Mouse (Mus musculus): ENCODE measurements around the gene Igf2bp3. TPM values are rescaled to one million over a fixed set of nuclear protein-coding genes. Genes with fewer than 3 reads are reported as not detected.

Igf2bp3 gene
- polyA plus RNA-seq, 1 experiment from 2014 or later = 127 TPM

DNA sequence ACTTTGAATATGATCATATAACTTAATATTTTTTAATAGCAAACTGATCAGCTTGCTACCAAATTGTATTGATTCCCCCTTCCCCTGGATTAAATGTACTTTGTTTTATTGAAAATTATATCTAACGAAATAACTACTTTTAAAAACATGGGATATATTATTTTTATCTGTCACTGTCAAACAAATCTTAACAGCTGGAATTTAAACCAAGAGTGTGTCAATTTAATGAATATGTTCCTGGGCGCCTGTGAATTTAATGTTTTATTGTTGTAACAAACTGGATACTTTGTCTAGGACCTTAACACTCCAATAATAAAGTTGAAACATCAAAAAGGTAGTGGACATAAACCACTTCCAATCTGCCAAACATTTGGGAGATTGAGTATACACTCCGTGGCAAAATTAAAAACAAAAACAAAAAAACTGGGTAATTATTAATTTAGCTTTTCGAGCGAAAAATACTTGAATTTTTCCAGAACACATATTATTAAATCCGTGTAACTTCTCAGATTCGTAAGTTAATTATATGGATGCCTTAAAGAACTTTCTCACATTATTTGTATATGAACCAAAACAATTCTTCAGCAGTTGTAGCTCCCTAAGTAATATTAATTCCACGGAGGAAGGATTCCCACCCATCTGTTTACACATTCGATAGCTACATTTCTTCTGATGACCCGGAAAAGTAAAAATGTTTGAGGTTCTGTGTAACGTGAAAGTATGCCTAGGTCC, 2.2 kb upstream of the Igf2bp3 start:
- Histone ChIP-seq H3K36me3 (no peaks in the 10 kb centered on the region), H3K27me3 (ENCODE audit: insufficient read depth, poor library complexity, severe bottlenecking) (no peaks in the 10 kb centered on the region), H3K27ac (peak overlapping the region; percentile 100), H3K4me3 (peak overlapping the region; percentile 100), H3K9me3 (no peaks in the 10 kb centered on the region), H3K4me1 (replicated peaks) (peaks cover 32% of the 10 kb centered on the region)
- WGBS = 1% methylated on average over 11 of the region's 11 CpGs
- DNase-seq (ENCODE audit: low spot score) = no peak

DNA sequence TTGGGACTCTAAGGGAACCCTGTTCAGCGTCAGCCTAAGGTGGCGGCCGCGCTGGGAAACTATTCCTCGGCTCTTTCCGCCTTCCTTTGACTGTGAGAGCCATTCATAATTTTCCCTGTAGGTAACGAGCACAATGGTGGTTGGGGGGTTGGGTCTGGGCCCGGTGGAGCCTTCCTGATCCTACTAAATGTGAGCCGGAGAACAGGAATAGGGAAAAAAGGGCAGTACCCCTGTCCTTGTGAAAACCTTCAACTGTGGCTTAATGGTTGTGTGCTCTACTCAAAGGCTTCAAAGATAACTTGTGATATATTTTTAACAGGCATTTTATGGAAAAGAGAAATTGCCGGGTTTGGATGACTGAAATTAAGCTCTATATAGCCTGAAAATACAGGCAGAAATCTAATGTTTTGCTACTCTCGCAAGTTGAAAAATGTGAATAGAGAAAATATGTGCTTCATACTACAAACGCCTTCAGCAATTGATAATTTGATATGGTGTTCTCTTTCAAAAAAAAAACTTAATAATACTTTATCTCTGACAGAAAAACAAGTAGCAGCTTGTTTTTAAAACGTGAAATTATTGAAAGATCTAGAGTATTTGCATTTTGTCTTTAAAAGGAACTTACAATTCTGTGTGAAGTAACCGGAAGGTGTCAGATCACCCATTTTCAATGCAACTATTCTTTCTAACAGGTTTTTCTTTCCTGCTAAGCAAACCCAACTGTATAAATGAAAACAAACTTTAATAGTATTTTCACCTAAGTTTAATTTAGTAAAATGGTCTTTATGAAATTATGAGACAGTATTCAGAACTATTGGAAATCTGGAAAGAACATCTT, 1.2 kb upstream of the Igf2bp3 start:
- no peaks in the 10 kb centered on the region; the same call in 1 of the 2 replicates for H3K36me3 ChIP-seq
- peak overlapping the region; percentile 100 for H3K27ac ChIP-seq
- WGBS = 1% methylated on average over 14 of the region's 14 CpGs
- peak overlapping the region; percentile 100 for H3K4me3 ChIP-seq
- H3K4me1 ChIP-seq (replicated peaks) = peaks cover 35% of the 10 kb centered on the region
- no peaks in the 10 kb centered on the region for H3K9me3 ChIP-seq
- no peak for DNase-seq (ENCODE audit: low spot score)
- no peaks in the 10 kb centered on the region for H3K27me3 ChIP-seq (ENCODE audit: insufficient read depth, poor library complexity, severe bottlenecking)

DNA sequence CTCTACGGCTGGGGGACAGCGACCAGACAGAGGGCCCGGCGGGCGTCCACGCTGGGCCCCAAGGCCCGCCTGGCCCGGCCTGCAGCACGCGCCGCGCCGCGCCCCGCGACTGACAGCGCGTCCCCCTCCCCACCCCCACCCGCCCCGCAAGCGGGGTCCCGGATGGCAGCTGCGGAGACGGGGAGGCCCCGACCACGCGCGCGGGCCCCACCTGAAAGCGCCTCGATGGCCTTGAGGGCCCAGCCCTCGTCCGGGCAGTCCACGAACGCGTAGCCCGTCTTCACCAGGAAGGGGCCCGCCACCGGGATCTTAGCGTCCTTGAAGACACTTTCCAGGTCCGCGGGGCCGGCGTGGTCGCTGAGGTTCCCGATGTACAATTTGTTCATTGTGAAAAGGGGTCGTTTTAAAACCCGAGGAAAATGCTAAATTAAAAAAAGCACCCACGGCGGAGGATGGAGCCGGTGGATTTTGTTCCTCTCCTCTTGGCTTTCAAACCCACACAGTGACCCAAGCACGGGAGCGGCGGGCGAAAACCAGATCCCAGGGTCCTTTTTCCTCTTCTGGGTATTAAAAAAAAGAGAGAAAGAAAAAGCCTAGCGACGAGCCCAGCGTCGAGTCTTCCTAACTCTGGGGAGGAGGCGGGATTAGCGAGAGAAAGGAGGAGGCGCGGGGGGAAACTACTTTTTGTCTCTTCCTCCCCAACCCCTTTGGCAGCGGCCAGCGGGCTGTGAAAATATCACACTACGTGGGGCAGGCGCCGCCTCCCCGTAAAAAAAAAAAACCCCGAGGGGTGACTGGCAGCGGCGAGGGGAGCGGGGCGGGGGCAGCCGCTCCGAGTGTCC, 450 bp downstream of the Igf2bp3 start:
- Histone ChIP-seq H3K27me3 (ENCODE audit: insufficient read depth, poor library complexity, severe bottlenecking) (no peaks in the 10 kb centered on the region), H3K4me1 (replicated peaks) (peaks cover 44% of the 10 kb centered on the region), H3K9me3 (no peaks in the 10 kb centered on the region), H3K36me3 (peaks cover 5% of the 10 kb centered on the region), H3K4me3 (peak overlapping the region; percentile 100), H3K27ac (peak overlapping the region; percentile 100)
- peak; percentile 90 for DNase-seq (ENCODE audit: low spot score)
- WGBS = under 1% methylated on average over 75 of the region's 76 CpGs

DNA sequence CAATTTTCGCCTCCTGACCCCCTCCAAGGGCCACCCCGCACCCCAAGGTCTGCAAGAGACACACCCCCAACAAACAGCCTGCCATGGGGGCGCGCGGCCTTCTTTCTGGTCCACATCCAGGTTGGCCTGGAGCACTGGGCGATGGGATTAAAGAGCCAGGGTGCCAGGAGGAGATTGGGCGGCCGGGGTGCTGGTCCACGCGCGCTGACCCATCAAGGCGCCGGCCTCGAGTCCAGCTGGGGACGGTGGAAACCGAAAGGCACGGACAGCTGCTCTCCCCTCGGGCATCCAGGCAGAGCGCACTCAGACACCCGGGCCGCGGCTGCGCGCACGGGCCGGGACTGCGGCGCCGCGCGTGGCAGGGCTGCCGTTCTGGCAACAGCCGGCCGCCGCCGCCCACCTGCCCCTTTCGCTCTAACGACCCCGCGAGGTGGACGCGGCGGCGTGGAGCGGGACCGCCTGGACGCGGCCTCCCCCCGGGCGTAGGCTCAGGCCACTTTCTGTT, 1.1 kb downstream of the Igf2bp3 start:
- H3K27ac ChIP-seq = peak overlapping the region; percentile 100
- peaks cover 50% of the 10 kb centered on the region for H3K4me1 ChIP-seq (replicated peaks)
- peak; percentile 56 for DNase-seq (ENCODE audit: low spot score)
- peak overlapping the region; percentile 100 for H3K4me3 ChIP-seq
- H3K36me3 ChIP-seq = peaks cover 12% of the 10 kb centered on the region
- no peaks in the 10 kb centered on the region for H3K9me3 ChIP-seq
- no peaks in the 10 kb centered on the region for H3K27me3 ChIP-seq (ENCODE audit: insufficient read depth, poor library complexity, severe bottlenecking)
- WGBS = under 1% methylated on average over 50 of the region's 50 CpGs

DNA sequence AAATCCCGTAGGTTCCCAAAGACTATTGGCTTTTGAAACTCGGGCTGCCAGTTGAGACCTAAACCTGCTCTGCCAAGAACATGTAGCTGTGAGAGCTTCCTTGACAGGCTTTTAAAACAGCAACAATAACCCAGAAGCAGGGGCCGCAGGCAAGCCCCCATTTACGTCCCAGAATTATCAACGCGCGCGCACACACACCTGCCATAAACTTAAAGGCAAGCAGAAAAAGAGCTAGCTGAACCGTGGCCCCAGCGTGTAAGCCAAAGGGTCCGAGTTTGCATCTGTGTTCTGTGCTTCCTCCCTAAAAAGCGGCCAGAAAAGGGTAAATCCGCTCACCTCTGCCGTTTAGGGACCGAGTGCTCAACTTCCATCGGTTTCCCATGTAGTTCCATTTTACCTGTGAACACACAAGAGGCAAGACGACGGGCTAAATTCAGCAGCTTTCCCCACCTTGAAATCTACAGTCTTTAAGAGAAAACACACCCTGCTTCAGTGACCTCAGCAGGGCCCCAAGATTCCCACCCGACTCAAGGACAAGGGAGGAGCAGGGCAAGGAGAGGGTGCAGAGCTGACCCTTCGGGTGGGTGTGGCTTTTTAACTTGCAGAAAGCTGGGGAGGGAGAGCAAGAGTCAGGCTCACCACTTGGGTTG, 1.7 kb downstream of the Igf2bp3 start:
- 4% methylated on average over 20 of the region's 20 CpGs for WGBS
- no peaks in the 10 kb centered on the region for H3K27me3 ChIP-seq (ENCODE audit: insufficient read depth, poor library complexity, severe bottlenecking)
- DNase-seq (ENCODE audit: low spot score) = peak; percentile 30
- H3K9me3 ChIP-seq = no peaks in the 10 kb centered on the region
- H3K4me3 ChIP-seq = peak overlapping the region; percentile 100
- peak overlapping the region; percentile 100 for H3K27ac ChIP-seq
- peaks cover 55% of the 10 kb centered on the region for H3K4me1 ChIP-seq (replicated peaks)
- H3K36me3 ChIP-seq = peaks cover 17% of the 10 kb centered on the region

GRCm38 (mm10) chr6:49212141-49212540, 2.6 kb downstream of the Igf2bp3 start:
- DNase-seq (ENCODE audit: low spot score) = no peak

DNA sequence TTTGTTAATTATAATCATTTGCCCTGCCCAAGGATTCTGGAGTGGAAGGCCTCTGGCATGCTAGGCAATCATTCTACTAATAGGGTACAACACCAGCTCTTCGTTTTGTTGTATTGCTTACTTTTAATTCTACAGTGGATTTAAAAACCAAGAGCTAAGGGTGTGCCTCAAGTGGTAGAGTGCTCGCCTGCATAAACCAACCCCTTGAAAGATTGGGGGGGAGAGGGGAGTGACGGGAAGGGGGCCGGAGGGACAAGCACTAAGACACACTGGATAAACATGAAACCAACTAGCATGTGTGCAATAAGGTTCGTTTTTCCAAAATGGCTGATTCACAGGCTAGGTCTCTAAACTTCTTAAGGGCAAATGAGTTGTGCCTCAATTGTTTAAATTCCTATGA, 3.2 kb downstream of the Igf2bp3 start:
- Histone ChIP-seq H3K36me3 (peaks cover 30% of the 10 kb centered on the region), H3K4me1 (replicated peaks) (peaks cover 52% of the 10 kb centered on the region), H3K27ac (peak overlapping the region; percentile 50; the same call in 1 of the 2 replicates), H3K9me3 (no peaks in the 10 kb centered on the region), H3K4me3 (peak overlapping the region; percentile 100), H3K27me3 (ENCODE audit: insufficient read depth, poor library complexity, severe bottlenecking) (no peaks in the 10 kb centered on the region)
- DNase-seq (ENCODE audit: low spot score) = no peak
- 29% methylated on average over 5 of the region's 5 CpGs for WGBS

More at GRCm38 (mm10) chr6:49212141-49212540, 2.6 kb downstream of the Igf2bp3 start:
- no peaks in the 10 kb centered on the region for H3K9me3 ChIP-seq
- 7% methylated on average over 4 of the region's 4 CpGs for WGBS
- H3K4me3 ChIP-seq = peak overlapping the region; percentile 100
- no peaks in the 10 kb centered on the region for H3K27me3 ChIP-seq (ENCODE audit: insufficient read depth, poor library complexity, severe bottlenecking)
- H3K36me3 ChIP-seq = peaks cover 25% of the 10 kb centered on the region
- peak overlapping the region; percentile 100; the same call in 1 of the 2 replicates for H3K27ac ChIP-seq
- H3K4me1 ChIP-seq (replicated peaks) = peaks cover 55% of the 10 kb centered on the region

GRCm38 (mm10) chr6:49209881-49210854, 4.6 kb downstream of the Igf2bp3 start:
- 10% methylated on average over 14 of the region's 14 CpGs for WGBS
- DNase-seq (ENCODE audit: low spot score) = peak; percentile 75
- Histone ChIP-seq H3K27ac (peak overlapping the region; percentile 66), H3K36me3 (peaks cover 44% of the 10 kb centered on the region), H3K27me3 (ENCODE audit: insufficient read depth, poor library complexity, severe bottlenecking) (no peaks in the 10 kb centered on the region), H3K4me3 (peak overlapping the region; percentile 100), H3K9me3 (no peaks in the 10 kb centered on the region), H3K4me1 (replicated peaks) (peaks cover 49% of the 10 kb centered on the region)

DNA sequence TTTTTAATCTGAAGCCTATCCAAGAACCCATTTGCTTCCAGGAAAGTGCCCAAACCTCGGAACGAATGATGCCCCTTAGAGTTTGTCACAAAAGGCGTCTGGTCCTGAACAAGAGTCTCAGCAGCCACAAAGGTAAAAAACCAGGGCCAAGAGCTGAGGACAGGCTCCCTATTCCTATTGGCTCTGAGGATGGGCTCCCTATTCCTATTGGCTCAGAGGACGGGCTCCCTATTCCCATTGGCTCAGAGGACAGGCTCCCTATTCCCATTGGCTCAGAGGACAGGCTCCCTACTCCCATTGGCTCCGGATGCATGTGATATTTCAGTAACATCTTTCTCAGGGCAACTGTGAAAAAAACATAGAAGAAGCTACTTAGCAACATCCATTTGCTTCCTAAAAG, 5.8 kb downstream of the Igf2bp3 start:
- no peaks in the 10 kb centered on the region for H3K9me3 ChIP-seq

GRCm38 (mm10) chr6:49208297-49208930, 6.3 kb downstream of the Igf2bp3 start:
- peaks cover 62% of the 10 kb centered on the region for H3K36me3 ChIP-seq
- peaks cover 49% of the 10 kb centered on the region for H3K4me1 ChIP-seq (replicated peaks)
- DNase-seq (ENCODE audit: low spot score) = no peak
- no peak overlapping the region for H3K4me3 ChIP-seq
- no peak overlapping the region for H3K27ac ChIP-seq
- H3K27me3 ChIP-seq (ENCODE audit: insufficient read depth, poor library complexity, severe bottlenecking) = no peaks in the 10 kb centered on the region
- WGBS = 88% methylated on average over 8 of the region's 8 CpGs
- H3K9me3 ChIP-seq = no peaks in the 10 kb centered on the region

More for the DNA sequence above, 5.8 kb downstream of the Igf2bp3 start:
- WGBS = 88% methylated on average over 5 of the region's 5 CpGs
- H3K36me3 ChIP-seq = peaks cover 57% of the 10 kb centered on the region
- DNase-seq (ENCODE audit: low spot score) = peak; percentile 28
- no peak overlapping the region for H3K27ac ChIP-seq
- peak overlapping the region; percentile 9; the same call in 1 of the 2 replicates for H3K4me3 ChIP-seq
- H3K27me3 ChIP-seq (ENCODE audit: insufficient read depth, poor library complexity, severe bottlenecking) = no peaks in the 10 kb centered on the region
- peaks cover 49% of the 10 kb centered on the region for H3K4me1 ChIP-seq (replicated peaks)

- WGBS = 98% methylated on average over 1 of the region's 1 CpGs
- H3K27me3 ChIP-seq (ENCODE audit: insufficient read depth, poor library complexity, severe bottlenecking) = no peaks in the 10 kb centered on the region
- DNase-seq (ENCODE audit: low spot score) = no peak
- peaks cover 40% of the 10 kb centered on the region for H3K4me1 ChIP-seq (replicated peaks)
- H3K36me3 ChIP-seq = peaks cover 74% of the 10 kb centered on the region
- no peaks in the 10 kb centered on the region for H3K9me3 ChIP-seq
- no peak overlapping the region for H3K4me3 ChIP-seq
- H3K27ac ChIP-seq = no peak overlapping the region
Measured at GRCm38 (mm10) chr6:49206416-49206815, 8.3 kb downstream of the Igf2bp3 start.
